Mouse (Mus musculus) embryonic fibroblast, embryonic 13.5 days (primary cell): ENCODE results near the gene Srsf4.

Experiments
- CTCF ChIP-seq: IDR thresholded peaks from 2 replicates; pipeline ENCODE4 v1.5.1; 2011; ENCODE audit warnings: mild to moderate bottlenecking, control low read depth, low read length, moderate library complexity, borderline replicate concordance; ENCODE audit not compliant: insufficient read depth
- POLR2A ChIP-seq: IDR thresholded peaks from 2 replicates; pipeline ENCODE4 v1.6.1; 2011; ENCODE audit warnings: low read depth, mild to moderate bottlenecking, control low read depth, low read length, moderate library complexity

DNA sequence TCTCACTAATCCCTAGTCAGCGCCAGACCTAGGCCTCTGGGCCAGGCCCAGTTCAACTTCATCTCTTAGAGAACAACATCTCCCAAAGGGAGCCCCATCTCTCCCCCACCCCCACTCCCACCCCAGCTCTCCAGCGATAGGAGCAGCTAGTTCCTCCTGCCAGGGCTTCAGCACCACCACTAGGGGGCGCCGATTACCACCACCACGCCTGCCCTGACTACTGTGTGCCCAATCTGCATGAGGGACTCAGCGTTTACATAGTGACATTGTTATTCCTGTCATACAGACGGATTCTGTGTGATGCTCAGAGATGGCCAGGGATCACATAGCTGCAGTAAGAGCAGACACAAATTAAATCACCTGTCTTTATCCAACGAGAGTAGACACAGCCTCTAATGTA, 47.6 kb upstream of the Srsf4 start:
- TF ChIP-seq CTCF (peak; percentile 65; the same call in 1 of the 2 replicates), POLR2A (no peak)
